Mouse (Mus musculus): ENCODE measurements at regions not wholly inside any gene's neighbourhood (a gene's known extent, or its start where the extent isn't known, plus 50 kb on each side); places are given as distances from the start of the nearest gene placed in this dataset.
A peak's percentile ranks its signal among the peaks of the same experiment; 100 is the strongest.

DNA sequence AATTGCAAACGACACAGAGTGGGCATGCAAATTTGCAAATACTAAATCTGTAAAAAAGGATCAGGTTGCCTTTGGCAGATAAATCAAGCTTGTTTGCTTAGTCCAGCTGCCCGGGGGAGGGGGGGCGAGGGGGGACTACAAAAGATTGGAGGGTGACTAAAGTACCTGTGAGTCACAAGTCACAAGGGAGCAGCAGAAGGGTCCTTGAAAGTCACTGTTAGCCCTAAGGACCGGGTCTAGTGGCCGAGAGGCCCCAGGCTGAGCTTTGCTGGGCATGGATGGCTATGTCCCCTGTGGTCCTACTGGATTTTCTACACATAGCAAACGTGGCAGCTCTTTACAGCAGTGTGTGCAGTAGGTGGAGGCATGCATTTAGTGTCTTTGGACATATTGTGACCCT, 118.4 kb upstream of the Pitx1 start:
- DNase-seq = no peak

DNA sequence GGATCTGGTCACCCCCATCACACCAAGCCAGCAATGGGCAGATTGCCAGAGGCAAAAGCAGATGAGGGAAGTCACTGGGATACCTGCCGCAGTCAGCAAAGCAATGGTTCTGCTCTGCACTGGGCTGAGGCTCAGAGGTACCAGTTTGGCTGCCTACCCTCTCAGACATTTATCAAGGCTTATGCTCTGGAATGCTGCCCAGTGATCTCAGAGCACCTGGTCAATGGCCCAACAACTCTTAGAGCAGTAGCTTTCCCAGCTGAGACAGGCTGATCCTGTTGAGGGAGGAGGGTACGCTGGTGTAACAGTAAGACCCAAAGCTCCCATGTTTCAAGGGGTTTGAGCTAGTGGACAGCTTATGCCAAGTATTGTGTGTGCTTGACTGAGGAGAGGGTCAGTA, 117.4 kb upstream of the Pitx1 start:
- DNase-seq = no peak

DNA sequence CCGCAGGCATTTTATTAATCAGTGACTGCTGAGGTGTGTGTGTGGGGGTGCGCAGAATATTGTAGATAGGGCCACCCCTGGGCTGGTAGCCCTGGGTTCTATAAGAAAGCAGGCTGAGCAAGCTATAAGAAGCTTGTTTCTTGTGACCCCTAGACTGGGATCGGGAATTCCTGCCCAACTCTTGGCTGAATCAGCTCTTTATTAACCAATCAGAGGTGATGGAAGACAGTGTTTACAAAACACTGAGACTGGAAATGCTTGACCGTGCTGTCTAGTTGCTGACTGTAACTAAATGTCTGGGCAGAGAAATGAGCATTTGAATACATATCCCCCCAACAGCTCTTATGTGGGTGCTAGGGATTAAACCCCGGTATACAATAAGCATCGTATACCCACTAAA, 114.8 kb upstream of the Pitx1 start:
- DNase-seq = no peak

DNA sequence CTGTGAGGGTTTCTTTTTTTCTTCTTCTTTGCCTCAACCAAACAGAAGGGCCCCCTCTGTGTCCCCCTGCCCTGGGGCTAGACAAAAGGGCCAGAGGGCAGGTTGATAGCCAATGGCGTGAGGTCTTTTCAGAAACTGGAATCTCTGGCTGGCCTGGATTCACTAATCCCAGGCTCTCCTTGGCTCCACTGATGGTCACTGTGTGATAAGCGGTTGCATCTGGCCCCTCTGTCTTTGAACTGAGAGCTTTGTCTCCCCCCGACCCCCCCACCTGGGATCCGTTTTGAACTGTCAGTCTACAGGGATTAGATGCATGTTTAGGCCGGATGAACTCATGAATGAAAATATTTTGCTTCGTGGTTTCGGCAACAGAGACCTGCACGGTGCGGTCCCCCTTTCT, 112.6 kb upstream of the Pitx1 start:
- DNase-seq = no peak

DNA sequence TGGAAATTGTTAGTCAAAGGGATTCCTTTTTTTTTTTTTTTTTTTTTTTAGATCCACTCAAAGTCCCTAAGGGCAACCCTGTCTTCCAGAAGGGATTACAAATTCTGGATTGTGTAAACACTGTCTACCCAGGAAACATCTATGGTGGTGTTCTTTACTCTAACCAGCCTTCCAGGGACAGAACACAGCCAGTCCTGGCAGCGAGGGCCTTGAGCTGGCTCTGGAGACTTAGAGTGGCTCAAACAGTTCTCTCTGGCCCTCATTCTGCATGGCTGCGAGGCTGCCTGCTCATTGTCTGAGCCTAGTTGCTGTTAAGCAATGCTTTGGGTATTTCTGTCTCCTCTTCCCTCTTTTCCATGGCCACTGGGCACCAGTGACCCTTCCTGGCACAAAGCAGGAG, 112.2 kb upstream of the Pitx1 start:
- no peak for DNase-seq

DNA sequence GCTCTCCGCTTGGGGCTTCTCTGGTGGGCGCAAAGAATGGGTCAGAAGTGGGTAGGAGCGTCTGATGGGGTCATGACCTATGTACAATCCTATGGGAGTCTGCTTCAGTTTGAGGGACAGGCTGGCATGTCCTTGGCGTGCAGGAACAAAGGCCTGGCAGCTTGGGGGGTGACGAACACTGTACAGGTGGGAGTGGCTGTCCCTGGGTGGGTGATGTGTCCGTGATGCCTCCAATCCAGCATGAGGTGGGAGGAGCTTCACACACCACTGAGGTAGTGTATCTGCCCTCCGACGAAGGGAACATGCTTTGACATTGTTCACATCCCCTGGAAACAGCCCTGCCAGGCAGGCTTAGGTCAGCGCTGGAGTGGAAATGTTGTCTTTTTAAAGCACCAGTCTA, 101.4 kb upstream of the Pitx1 start:
- DNase-seq = no peak

DNA sequence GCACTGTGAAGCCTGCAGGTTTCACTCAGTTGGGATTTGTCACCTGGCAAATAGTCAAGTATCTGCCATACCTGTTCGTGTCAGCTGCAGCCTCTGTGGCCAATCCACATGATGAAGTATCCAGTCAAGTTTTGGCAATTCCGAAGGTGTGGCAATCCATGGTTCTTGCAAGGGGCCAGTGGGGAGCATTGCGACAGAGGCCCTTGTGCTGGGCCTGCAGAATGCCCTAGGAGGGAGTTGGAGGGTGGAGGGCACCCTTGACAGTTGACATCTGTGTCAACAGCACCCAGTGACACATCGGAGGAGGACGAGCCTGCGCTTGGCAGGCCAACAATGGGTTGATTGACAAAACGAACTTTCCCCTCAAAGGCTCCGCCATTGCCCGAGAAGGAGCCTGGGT, 101.0 kb upstream of the Pitx1 start:
- DNase-seq = no peak

DNA sequence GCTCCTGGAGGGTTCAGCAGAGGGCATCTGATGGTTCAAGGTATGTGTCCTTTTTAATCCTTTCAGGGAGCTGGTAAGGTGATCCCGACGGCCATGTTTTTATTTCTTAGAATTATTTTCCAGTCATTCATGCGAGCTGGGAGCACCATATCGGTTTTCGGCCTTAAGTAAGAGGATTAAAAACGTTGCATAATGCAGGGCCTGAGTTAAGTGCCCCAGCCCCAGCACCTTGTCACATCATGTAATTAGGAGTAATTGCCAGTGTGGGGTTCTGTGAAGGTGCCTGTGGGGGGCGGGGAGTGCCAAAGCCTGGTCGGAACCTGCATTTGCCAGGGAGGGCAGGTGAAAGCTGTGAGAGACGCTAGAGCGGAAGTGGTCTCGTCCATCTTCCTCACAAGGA, 94.6 kb upstream of the Pitx1 start:
- no peak for DNase-seq

DNA sequence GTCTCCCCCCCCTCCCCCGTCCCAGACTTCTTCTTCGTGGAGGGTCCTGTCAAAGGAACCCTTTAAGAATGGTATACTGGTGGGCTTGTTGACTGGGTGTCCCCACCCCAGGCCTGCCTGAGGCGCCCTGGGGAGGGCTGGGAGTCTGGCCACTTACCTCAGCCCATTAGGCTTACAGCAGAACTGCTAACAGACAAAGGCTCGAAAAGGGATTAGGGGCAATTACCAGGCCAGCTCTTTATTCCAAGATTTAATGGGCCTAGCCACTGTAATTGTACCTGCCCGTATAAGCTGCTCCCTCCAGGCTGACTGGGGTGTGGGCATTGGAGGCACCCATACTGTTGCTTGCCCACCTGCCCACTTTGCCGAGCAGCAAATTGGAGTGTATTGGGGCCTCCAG, 93.8 kb upstream of the Pitx1 start:
- no peak for DNase-seq

DNA sequence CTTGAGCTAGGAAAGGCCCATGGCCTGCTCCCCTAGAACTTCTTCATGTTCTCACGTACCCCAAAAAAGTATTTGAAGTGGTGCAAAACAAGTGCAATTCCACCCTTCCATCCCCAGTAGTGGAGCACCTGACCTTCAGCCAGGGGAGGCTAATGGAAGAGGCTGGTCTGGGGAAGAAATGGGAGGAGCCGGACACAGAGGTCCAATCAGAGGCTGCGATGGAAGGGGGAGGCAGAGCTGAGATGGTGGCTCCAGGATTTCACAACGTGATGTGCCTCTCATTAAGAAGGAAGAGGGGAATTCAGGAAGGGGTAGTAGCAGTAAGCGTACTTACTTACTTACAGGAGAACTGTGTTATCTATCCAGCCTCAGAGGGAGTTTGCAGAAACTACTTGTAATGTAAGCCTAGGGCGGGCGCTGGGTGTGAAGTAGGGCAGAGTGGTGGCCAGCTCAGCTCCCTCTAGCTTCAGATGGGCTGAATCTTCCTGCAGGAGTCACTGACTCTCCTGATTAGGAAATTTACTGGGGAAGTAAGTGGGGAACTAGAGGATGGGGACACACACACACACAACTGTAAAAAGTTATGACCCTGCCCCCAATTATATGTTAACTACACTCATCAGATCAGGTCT, 87.6 kb upstream of the Pitx1 start:
- no peak for DNase-seq

DNA sequence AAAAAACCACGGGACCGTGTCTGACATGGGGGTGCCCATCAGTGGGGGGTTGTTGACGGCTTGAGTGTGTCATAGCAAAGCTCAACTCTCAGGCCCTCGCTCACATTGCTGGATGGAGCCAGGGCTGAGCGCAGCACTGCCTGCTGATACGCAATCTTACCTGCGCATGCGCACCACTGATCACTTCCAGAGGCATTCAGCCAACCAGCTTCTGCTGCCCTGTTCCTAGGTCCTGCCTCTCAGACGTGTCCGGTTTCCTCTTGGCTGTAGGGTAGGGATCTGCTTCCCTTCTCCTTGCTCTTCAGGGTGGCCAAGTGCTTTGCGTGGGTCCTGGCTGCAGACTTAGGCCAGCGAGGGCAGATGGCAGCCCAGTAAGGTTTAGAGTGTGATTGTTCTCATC, 81.3 kb upstream of the Pitx1 start:
- no peak for DNase-seq

DNA sequence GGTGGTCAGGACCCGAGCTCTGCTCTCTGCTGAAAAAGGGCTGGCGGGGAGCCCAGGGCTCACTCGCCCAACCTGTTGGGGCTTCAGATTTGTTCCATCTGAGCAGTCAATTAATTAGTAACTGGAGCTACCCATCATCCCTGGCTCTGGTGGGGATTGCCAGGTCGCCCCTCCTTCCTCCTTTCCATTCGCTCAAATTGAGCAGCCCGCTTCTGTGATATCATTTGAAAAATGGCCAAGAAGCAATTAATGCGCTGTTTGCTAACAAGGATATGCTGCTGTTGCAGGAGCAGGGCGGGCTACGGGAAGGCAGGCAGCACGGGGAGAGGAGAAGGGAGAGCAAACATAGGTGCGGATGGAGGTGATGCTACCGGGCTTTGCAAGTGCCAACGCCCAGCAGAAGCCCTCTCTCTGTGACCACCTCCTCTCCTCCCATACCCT, 76.3 kb upstream of the Pitx1 start:
- DNase-seq = no peak

DNA sequence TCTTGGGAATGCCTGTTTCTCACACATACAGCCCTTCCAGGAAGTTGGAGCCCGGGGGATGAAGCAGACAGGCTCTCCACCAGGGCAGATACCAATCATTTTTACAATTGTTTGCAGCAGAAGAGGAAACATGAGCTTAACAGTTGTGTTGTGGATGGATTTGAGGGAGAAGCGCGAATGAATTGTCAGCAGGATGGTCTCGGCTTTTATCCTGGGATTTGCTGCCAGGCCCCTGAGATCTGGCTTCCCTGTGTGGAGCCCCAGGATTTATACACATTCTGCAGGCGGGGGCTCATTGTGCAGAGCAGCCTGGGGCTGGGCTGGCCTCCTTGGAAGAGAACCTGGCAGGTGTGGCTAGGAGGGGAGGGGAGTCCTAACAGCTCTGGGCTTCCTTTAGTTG, 73.9 kb upstream of the Pitx1 start:
- no peak for DNase-seq

DNA sequence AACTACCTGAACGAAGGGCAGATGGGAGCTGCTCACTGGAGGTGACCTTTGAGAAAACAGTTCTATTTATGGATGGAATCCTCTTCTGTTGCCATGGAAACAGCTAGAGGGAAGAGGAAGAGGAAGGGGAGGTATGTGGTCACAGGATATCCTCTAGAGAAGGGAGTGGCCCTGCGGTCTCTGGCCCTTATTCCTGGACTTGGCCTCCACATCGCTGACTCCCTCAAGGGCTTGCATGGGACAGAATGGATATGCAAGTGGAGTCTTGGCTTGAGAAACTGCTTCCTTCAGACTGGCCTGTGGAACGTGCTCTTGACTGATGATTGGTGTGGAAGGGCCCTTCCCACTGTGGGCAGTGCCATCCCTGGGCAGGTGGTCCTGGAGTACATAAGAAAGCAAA, 68.9 kb upstream of the Pitx1 start:
- no peak for DNase-seq

DNA sequence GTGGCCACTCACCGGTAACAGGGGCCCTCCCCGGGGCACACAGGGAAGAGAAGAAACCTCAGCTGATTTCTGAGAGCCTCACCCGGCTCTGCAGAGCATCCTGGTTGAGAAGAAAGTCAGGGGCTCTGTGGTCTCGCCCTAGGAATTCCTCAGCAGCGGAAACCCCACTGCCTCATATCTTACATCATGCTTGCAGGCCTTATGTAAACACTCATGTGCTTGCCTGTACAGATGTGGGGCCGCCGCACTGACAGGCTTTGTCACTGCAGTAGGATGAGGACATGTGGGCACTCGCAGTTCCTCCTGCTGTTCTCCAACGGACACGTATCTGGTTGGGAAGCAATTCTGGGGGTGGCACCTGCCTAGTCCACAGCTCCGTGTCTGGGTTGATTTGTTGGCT, 66.3 kb upstream of the Pitx1 start:
- DNase-seq = no peak

DNA sequence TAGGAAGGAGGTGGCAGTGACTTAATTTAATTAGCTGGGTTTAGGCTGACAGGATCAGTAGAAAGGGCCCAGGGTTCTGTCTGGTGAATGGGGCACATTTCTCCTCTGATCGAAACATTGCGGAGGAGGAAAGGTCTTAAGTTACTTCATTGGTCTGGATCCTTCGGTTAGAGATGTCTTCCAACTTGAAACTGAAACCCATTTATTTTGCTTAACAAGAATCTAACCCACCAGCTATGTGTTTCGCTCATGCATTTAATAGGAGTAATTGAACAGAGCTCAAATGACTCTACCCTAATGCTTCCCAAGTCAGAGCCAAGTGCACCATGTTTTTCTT, 64.2 kb upstream of the Pitx1 start:
- DNase-seq = no peak

DNA sequence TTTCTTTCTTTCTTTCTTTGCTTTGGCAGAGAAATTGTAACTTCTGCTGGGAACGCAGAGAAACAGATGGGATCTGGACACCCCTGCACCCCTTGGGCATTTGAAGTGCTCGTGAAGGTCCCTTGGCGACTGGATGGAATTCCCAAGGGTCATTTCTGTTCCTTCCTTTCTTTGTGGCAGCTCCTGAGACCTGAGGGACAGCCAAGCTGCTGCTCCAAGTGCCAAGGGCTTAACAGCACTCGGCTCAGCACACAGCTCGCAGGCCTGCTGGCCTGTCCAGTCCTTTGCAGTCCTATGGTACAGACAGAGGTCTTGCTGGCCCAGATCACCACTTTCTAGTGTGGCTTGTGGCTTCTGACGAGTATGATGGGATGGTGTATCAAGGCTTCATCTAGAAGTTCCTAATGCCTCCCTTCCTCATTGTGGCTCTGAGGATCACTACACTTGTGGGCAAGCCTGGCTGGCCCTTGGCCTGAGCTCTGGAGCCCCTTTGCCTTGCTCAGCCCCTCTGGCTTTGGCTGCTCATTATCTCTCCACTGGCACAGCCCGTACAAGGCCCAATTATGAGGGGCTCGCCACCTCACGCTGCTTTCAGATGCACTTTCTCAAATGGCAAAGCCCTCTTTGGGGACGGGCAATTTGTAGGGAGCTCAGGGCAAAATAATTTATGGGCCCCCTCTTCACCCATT, 63.7 kb upstream of the Pitx1 start:
- DNase-seq = peak; percentile 5

DNA sequence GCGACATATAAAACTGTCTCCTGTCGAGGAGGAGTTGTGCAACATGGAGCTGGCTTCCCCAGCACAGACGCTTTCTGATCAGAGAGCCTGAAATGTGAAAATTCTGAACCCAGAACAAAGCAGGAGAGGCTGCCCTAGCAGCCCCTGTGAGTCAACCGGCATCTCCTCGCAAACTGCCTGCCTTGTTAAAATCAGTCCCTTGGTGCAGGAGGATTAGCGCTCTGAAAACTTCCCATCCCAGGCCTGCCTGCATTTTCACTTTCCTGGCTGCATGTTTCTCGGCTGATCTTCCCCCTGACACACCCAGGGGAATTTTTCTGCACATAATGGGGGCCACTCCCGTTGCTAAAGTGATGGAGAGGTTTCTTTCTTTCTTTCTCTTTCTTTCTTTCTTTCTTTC, 63.0 kb upstream of the Pitx1 start:
- no peak for DNase-seq

DNA sequence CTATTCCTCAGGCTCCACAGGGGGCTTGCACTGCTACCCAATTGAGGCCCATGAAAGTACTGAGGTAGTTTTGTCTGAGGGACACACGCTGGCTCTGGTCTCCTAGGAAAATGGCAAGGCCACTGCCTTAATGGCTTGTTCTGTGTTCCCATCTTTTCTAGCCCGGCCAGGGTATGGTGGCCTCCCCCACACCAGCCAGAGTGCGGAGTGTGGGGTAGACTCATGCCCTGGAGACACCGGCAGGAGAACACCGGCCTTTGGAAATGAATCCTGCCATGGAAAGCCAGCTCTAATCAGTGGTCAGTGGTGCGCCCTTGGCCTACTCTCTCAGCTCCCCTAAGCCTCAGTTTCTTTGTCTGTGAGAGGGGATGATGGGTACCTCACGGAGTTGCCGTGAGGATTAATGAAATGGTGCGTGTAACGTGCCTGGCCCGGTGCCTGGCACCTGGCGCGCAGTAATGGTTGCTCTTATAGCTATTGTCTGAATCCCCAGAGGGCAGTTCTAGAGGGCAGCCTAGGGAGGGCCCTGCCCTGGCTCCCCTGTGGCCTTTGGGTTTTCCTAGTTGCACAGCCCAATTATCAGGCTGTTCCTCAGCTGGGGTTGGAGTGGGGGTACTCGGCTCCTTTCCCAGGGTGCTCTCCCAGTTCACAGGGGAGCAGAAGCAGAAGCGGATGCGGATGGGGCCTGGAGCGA, 62.4 kb upstream of the Pitx1 start:
- no peak for DNase-seq

DNA sequence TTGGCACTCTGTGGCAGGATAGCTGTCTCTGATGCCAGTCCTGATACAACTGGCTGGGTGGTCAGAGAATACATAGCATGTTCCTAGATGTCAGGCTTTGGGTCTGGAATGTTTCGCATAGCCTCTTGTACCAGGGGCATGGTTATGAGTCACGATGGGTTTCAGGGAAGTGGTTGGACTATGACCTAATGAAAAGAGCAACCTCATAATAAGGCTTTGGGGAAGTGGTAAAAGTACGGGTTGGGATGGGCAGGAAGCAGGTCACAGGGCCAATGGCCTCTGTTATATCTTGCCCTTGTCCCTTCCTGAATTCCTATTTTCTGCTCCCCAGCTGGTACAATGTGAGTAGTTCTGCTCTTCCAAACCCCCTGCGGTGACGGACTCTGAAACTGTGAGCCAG, 59.5 kb upstream of the Pitx1 start:
- no peak for DNase-seq

DNA sequence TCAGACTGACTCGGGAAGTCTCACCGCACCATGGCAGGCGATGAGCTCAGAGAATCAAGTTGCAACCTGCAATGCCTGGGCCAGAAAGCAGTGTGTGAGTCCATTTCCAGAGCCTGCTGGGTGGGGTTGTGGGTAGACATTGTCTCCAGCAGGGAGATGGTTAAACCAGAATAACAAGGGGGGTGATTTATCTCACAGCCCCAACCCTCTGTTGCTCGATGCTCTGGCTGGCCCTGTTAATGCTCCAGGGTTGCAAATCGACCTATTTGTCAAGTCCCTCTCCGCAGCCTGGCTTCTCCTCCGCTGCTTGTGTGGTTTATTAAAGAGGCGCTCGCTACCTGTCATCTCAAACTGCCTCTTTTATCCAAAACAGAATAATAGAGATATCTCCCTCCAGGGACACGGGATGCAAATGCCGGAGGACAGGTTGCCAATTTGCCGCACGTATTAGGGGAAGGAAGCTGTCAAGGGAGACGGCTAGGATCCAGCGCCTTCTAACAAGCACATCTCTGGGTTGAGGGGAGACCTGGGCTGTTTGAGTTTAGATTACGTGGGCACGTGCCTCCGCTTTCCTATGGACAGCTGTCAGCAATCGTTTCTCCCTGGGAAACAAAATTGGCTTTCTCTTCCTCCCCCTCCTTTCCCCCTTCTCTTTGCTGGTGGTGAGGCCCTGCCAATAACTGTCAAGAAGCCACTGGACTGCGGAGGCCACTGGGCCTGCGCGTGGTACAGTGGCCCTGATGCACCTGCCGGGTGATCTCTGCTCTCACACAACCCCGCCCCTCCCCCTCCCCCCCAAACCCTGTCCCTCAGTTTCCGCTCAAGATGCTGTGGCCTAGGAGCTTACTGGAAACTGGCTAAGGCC, 57.4 kb upstream of the Pitx1 start:
- DNase-seq = no peak

DNA sequence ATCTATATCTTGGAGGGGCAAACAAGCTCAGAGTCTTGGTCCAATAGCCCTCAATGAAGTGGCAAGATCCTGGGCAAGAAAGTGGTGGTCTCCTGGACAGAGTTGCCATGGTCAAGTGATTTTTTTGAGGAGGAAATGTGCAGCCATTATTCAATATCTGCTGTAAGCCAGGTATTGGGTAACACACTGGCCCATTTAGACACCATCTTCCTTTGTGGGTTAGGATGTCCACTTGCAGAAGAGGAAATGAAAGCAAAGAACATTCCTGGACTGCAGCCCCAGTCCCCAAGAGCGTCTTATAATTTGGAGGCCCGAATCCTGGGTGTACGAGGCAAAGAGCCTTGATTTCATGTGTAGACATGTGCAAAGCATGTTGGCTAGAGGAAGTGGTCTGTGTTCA, 56.3 kb upstream of the Pitx1 start:
- DNase-seq = no peak

DNA sequence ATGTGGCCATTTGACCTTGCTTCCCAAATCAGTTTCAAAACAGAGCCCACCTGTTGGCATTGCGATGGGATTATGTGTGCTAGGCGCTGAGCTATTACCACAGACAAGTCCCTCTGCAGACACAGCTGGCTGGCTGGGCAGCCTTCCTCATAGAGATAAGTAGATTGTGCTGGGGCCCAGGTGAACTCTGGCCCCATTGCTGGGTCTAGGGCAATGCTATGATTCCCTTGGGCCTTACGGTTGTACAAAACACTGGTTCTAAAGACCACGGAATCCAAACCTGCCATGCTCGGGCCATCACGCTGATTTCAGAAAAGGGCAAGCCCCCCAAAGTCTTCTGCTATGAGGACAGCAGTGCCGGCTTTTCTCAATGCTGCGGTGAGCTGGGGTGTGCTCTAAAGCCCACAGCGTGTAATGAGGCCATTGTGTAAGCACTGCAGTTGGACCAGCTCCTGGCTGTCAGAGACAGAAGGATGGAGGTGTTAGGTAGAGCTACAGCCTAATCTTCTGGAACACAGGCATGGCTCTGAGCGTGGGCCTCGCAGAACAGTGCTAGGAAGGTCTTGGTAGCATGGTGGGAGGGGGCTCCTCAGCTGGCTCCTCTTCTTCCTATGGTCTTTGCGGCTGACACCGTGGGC, 51.2 kb upstream of the Pitx1 start:
- no peak for DNase-seq
